Mouse (Mus musculus) monocyte, adult 59 days (primary cell): ENCODE data around the gene Ganab. TPM values are rescaled to one million over a fixed set of nuclear protein-coding genes. Genes with fewer than 3 reads are reported as not detected.

Experiments used
- total RNA-seq, 2 experiments: library from RNA; stranded (reverse); gene quantifications; one replicate each; pipeline ENCODE4 v1.2.4; 2023

Ganab gene
- total RNA-seq: 100 to 1,000 TPM; 114 to 122 TPM

GRCm38 (mm10) chr19:8897865-8898495, at the start of gene Ganab:
Gene Ganab (plus strand): TSS chr19:8898071.

DNA sequence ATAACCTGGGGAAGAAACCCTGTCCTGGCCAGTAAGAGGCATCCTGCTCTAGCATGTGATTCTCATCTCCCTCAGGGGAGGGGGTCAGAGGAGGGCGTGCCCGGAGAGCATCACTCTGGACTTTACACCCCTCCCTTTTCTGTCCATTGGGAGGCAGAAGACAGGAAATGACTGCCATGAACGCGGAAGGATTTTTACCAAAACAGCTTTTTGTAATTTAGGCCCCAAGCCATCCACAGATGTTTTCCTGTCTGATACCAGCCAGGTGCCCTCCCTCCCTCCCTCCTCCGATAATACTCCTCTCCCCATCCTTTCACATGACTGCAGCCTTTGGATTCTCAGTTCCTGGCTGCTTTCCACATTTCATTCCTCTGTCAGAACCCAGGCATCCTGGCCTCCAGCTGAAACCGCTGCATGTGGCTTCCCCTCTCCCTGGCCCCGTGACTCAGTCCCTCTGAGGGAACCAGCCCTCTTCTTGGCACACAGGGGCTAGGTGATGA, 47.4 kb upstream of the Ganab start, which contains the start of gene Lrrn4cl:
Lrrn4cl (plus strand) TSS at position 367 of the 500 bp plus-strand sequence.

GRCm38 (mm10) chr19:8871267-8872186, 26.3 kb upstream of the Ganab start, which contains the start of gene Ubxn1:
Gene Ubxn1 (plus strand): TSS chr19:8871496.

GRCm38 (mm10) chr19:8880311-8881033, 17.4 kb upstream of the Ganab start, which contains the start of gene Uqcc3:
Gene Uqcc3 (minus strand): TSS chr19:8880923.

GRCm38 (mm10) chr19:8883616-8884015, 14.3 kb upstream of the Ganab start, which contains the start of the genes Lbhd1 and Gm49403:
Gene Lbhd1 (plus strand): TSS chr19:8883732.
Gene Gm49403 (plus strand): TSS chr19:8883930.

DNA sequence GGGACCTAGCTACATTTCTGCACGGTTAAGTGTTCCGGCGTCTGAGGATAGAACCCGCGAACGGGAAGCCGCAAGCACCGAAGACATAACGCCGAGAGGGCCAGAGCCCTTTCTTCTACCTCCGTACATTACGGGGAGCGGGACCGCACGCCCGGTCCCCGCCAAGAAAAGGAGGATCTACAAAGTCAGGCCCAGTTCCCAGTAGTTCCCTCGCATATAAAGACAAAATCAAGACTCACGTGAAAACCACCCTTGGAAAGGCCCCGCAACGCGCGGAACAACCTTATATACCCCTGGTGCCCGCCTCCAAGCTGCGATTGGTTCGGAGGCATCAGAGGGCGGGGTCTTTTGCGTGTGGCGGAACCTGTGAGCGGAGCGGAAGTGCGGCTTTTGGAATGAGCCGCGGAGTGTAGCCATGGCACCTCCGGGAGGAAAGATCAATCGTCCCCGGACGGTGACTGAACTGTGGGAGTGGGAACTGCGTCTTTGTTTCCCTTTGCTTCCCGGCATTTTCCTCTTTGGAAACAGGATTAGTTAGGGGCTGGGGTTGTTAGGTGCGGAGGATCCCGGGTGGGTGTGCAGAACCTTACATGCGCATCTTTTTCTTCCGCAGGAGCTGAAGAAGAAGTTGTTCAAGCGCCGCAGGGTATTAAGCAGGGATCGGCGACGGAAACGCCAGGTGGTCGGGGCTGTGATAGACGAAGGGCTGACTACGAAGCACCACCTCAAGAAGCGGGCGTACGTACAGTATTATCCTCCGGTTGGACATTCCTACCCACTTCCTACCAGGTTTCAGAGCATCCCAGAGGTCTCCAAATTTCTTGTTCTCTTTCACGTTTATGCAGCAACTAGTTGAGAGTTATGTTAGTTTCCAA, 9.1 kb upstream of the Ganab start, which contains the start of the genes 1810009A15Rik and Gm49416:
1810009A15Rik (plus strand) TSS at position 343 of the 875 bp plus-strand sequence.
Gm49416 (plus strand) TSS at position 416 of the 875 bp plus-strand sequence.

GRCm38 (mm10) chr19:8892829-8893766, 4.8 kb upstream of the Ganab start, which contains the start of gene Ints5:
Gene Ints5 (plus strand): TSS chr19:8893005.

DNA sequence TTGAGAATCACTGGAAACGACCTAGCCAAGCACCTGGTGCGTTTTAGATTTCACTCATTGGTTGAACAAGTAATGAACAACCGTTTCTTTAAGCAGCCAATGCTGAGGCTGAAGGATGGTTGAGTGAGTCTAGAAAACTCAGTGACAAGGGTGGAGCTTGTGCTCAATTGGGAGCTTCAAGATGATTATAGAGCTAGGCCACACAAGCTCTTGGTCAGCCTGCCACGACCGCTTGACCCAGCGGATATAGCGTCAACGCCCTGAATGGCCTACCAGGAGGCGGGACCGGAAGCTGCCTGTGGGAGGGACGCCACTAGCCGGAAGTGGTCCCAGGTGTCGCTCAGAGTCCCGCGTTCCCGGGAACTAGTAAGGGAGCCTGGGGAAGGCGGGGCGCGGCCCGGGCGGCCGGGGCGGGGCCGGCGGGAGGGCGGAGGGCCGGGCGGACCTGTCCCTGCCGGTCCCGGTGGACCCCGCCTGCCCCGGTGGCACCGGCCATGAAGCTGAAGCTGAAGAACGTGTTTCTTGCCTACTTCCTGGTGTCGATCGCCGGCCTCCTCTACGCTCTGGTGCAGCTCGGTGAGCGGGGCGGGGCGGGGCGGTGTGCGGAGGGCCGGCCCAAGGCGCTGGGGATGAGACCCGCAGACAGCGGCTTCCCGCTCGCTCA, 22.3 kb downstream of the Ganab start, which contains the start of gene B3gat3:
B3gat3 (plus strand) TSS at position 302 of the 664 bp plus-strand sequence.

GRCm38 (mm10) chr19:8929224-8930088, 31.6 kb downstream of the Ganab start, which contains the start of the genes Rom1 and Eml3:
Gene Rom1 (minus strand): TSS chr19:8929356.
Gene Eml3 (plus strand): TSS chr19:8929552.

GRCm38 (mm10) chr19:8941515-8942217, 43.8 kb downstream of the Ganab start, which contains the start of gene Mta2:
Gene Mta2 (plus strand): TSS chr19:8941875.

GRCm38 (mm10) chr19:8953135-8954039, 55.5 kb downstream of the Ganab start, which contains the start of gene Tut1:
Gene Tut1 (plus strand): TSS chr19:8953847.

Other genes starting within 250 kb of the Ganab start
- not detected for gene Chrm1, start 234.3 kb upstream of the Ganab start, total RNA-seq
- gene Slc3a2, start 174.7 kb upstream of the Ganab start, total RNA-seq: 100 to 1,000 TPM; 198 to 224 TPM
- gene Wdr74, start 162.2 kb upstream of the Ganab start, total RNA-seq: 10 to 100 TPM; 41.0 to 42.9 TPM
- 1 to 10 TPM in 1 of 2 experiments, not detected in 1; 1.8 TPM for gene 1700092M07Rik, start 157.4 kb upstream of the Ganab start, total RNA-seq
- gene Stx5a, start 156.7 kb upstream of the Ganab start, total RNA-seq: 100 to 1,000 TPM; 158 to 163 TPM
- 100 to 1,000 TPM; 220 to 231 TPM for gene Nxf1, start 141.0 kb upstream of the Ganab start, total RNA-seq
- gene Tmem223, start 127.1 kb upstream of the Ganab start, total RNA-seq: 10 to 100 TPM; 30.2 to 33.8 TPM
- 100 to 1,000 TPM; 114 to 120 TPM for gene Tmem179b, start 123.6 kb upstream of the Ganab start, total RNA-seq
- gene Taf6l, start 111.7 kb upstream of the Ganab start, total RNA-seq: 10 to 100 TPM; 11.3 to 13.8 TPM
- 10 to 100 TPM; 57.5 to 68.0 TPM for gene Polr2g, start 99.5 kb upstream of the Ganab start, total RNA-seq
- gene Zbtb3, start 95.5 kb upstream of the Ganab start, total RNA-seq: 1 to 10 TPM; 2.1 to 3.1 TPM
- gene Ttc9c, start 78.7 kb upstream of the Ganab start, total RNA-seq: 10 to 100 TPM; 31.1 to 35.2 TPM
- gene Hnrnpul2, start 78.1 kb upstream of the Ganab start, total RNA-seq: 100 to 1,000 TPM; 107 to 124 TPM
- gene AC129217.1, start 68.3 kb upstream of the Ganab start, total RNA-seq: 10 to 100 TPM; 21.6 to 27.8 TPM
- 100 to 1,000 TPM in 1 of 2 experiments, 10 to 100 TPM in 1; 97.1 to 109 TPM for gene Bscl2, start 60.6 kb upstream of the Ganab start, total RNA-seq
- gene Gng3, start 58.9 kb upstream of the Ganab start, total RNA-seq: not detected
- gene Lrrn4cl, start 47.3 kb upstream of the Ganab start, total RNA-seq: under 1 TPM; 0.27 to 0.55 TPM
- 100 to 1,000 TPM; 107 to 138 TPM for gene Ubxn1, start 26.6 kb upstream of the Ganab start, total RNA-seq
- 10 to 100 TPM; 19.3 to 24.4 TPM for gene Uqcc3, start 17.1 kb upstream of the Ganab start, total RNA-seq
- gene Lbhd1, start 14.3 kb upstream of the Ganab start, total RNA-seq: 10 to 100 TPM; 11.6 to 16.5 TPM
- not detected for gene Gm49403, start 14.1 kb upstream of the Ganab start, total RNA-seq
- 10 to 100 TPM; 32.3 to 36.4 TPM for gene 1810009A15Rik, start 9.2 kb upstream of the Ganab start, total RNA-seq
- 1 to 10 TPM in 1 of 2 experiments, not detected in 1; 6.1 TPM for gene Gm49416, start 9.1 kb upstream of the Ganab start, total RNA-seq
- gene Ints5, start 5.1 kb upstream of the Ganab start, total RNA-seq: 10 to 100 TPM; 13.1 to 16.0 TPM
- 10 to 100 TPM; 48.9 to 52.6 TPM for gene B3gat3, start 22.3 kb downstream of the Ganab start, total RNA-seq
- gene Rom1, start 31.3 kb downstream of the Ganab start, total RNA-seq: 1 to 10 TPM; 2.6 to 3.1 TPM
- 10 to 100 TPM; 62.0 to 62.9 TPM for gene Eml3, start 31.5 kb downstream of the Ganab start, total RNA-seq
- gene Mta2, start 43.8 kb downstream of the Ganab start, total RNA-seq: 100 to 1,000 TPM; 112 to 114 TPM
- gene Tut1, start 55.8 kb downstream of the Ganab start, total RNA-seq: 10 to 100 TPM; 15.6 to 15.7 TPM
- 100 to 1,000 TPM; 194 to 241 TPM for gene Eef1g, start 69.0 kb downstream of the Ganab start, total RNA-seq
- gene Ahnak, start 91.2 kb downstream of the Ganab start, total RNA-seq: 1,000 to 10,000 TPM; 1,396 to 1,409 TPM
- not detected for gene Scgb1a1, start 189.9 kb downstream of the Ganab start, total RNA-seq
- gene Asrgl1, start 237.6 kb downstream of the Ganab start, total RNA-seq: 10 to 100 TPM; 19.8 to 25.4 TPM